Mouse (Mus musculus) kidney, adult 2 months (tissue): ENCODE data around the gene Ppp2r2c.
A peak's percentile ranks its signal among the peaks of the same experiment; 100 is the strongest.

Source experiments
- CTCF ChIP-seq: fragments of 200-500 bp; conservative IDR thresholded peaks from 2 replicates; pipeline ENCODE4 v1.5.1; 2011; ENCODE audit warnings: low read depth, mild to moderate bottlenecking, control low read depth, low read length, moderate library complexity, mixed read lengths; ENCODE audit not compliant: insufficient read depth, insufficient read length
- POLR2A ChIP-seq: fragments of 200-500 bp; IDR thresholded peaks from one replicate; pipeline ENCODE4 v1.6.1; 2011; ENCODE audit warnings: low read depth, low read length, control low read depth

GRCm38 (mm10) chr5:36955366-36955765, 87.1 kb downstream of the Ppp2r2c start:
- TF ChIP-seq CTCF = peak; percentile 53
- TF ChIP-seq POLR2A = no peak
